Mouse (Mus musculus) kidney, postnatal 14 days (tissue): Measurements from ENCODE around the gene Chchd2.

Experiments used
- DNase-seq: peaks from one replicate; pipeline ENCODE4 v3.0.0; 2022; ENCODE audit warnings: mixed read lengths

Gene Chchd2

DNA sequence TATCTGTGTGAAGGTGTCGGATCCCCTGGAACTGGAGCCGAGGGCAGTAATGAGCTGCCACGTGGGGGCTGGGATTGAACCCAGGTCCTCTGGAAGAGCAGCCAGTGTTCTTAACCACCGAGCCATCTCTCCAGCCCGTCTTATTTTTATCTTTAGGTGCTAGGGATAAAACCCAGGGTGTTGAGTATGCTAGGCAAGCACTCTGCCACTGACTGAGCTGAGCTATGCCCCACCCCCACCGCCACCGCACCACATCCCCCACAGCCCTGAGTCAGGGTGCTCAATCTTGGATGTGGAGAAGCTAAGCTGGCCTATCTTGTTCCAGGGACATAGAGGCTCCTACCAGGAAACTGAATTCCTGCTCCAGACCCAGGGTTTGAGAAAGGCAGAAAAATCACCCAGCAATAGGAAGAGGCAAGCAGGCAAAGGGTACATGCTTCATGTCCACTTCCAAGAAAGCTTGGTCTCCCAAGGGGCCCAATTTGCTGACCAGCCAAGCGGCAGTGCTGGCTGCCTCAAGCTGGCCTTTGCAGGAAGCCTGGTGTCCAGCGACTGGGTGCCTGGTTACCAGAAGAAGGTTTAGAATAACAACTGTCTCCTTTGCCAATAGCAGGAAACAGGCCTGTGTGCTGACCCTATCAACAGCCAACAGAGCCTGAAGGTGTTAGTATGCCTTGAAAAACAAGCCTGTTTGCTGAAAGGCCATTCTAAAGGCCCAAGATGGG, 9.4 kb downstream of the Chchd2 start:
- peak; percentile 21 for DNase-seq

GRCm38 (mm10) chr5:129875098-129875497, 12.2 kb downstream of the Chchd2 start:
- no peak for DNase-seq

- DNase-seq: no peak
These were observed 13.3 kb downstream of the Chchd2 start for GRCm38 (mm10) chr5:129873942-129874341.

GRCm38 (mm10) chr5:129871238-129871637, 16.0 kb downstream of the Chchd2 start:
- DNase-seq: no peak

DNA sequence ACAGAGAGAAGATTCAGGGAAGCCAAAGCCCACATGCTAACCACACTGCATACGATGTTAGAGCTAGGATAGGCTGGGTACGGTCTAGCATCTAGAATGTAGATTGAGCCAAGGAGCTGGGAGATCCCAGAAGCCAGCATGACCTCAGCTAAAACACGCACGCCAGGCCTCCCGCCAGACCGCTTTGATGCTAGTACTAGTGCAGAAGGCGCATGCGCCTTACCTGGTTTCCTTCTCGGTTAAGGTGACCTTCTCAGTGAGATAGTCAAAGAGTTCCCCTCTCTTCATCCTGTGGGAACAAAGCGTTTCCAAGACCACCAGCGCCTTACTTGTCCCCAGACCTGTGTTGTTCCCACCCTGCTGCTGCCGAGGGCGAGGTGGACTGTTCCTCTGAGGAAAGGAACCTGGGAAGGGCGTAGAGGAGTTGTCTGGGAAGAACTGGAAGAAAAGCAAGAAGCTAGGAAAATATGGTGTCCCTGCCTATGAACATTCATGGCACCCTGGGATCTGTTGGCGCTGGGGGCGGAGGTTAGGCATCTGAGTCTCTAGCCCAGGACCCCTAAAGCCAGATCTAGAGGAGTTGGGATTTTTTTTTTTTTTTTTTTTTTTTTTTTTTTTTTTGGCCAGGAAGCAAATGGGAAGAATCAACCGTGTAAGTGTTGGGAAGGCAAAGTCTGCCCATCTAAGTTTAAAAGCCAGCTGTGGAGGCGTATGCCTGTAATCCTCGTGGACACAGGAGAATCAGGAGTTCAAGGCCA, 17.9 kb downstream of the Chchd2 start:
- DNase-seq: no peak

DNA sequence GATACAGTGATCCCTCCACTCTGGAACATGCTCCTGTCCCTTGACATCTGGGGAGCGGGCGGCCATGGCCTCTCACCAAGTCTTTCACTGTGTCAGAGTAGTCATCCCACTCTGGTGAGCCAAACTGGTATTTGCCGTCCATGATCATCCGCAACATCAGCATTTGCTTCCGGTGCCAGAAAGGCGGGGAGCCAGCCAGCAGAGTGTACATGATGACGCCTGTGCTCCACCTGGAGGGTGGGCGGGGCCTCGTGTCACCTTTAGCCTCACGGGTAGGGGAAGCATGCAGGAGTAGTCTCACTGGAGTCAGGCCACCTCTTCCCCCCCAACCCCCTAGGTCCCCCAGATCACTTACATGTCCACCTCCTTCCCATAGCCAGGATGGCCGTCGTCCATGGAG, 21.4 kb downstream of the Chchd2 start:
- no peak for DNase-seq

DNA sequence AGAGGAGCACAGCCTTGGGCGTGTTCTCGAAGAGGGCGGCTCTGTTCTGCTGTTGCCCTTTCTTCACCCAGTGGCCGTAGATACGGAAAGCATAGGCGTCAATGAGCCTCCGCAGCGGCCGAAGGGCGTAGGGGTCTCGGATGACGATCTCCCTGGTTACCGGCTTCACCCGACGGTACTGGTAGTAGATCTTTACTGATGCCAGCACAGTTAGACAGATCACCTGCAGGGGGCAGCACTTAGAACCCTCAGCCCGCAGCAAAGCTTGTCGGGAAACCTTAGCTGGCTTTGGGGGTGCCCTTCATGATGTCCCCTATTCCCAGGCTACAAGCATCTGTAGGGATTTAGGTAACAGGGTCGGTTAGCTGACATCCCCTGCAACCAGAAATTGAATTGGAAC, 22.8 kb downstream of the Chchd2 start:
- peak; percentile 48 for DNase-seq

GRCm38 (mm10) chr5:129862325-129862724, 24.9 kb downstream of the Chchd2 start:
- DNase-seq: no peak

DNA sequence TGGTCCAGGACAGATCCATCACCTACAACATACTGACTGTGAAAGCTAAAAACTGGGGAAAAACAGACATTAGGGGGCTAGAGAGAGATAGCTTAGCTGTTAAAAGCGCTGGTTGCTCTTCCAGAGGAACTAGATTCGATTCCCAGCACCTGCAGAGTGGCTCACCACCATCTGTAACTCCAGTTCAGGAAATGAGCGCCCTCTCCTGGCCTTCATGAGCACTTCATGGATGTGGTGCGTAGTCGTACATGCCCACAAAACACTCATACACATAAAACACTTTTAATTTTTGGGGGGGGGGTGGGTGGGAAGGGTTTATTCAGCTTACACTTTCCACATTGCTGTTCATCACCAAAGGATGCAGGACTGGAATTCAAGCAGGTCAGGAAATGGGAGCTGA, 30.9 kb downstream of the Chchd2 start:
- DNase-seq: no peak

DNA sequence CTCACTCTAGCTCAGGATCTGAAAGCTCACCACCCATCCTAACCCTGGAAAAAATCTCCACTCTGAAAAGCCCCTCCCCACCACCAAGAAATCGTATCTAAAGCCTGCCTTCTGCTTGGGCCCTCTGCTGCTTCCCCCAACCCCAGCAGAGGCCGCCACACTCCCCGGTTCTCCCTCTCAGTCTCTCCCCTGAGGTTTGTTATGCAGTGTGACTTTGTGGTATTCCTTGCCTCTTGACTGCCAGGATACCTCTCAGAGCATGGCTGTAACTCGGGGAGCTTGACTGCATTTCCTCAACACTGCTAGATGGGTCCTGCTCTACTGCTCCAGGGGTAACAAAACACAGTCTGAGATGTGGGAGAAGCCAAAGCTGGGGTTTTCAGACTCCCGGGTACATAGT, 32.1 kb downstream of the Chchd2 start:
- no peak for DNase-seq

- DNase-seq: no peak
These were observed 39.8 kb downstream of the Chchd2 start for GRCm38 (mm10) chr5:129847558-129847820.

DNA sequence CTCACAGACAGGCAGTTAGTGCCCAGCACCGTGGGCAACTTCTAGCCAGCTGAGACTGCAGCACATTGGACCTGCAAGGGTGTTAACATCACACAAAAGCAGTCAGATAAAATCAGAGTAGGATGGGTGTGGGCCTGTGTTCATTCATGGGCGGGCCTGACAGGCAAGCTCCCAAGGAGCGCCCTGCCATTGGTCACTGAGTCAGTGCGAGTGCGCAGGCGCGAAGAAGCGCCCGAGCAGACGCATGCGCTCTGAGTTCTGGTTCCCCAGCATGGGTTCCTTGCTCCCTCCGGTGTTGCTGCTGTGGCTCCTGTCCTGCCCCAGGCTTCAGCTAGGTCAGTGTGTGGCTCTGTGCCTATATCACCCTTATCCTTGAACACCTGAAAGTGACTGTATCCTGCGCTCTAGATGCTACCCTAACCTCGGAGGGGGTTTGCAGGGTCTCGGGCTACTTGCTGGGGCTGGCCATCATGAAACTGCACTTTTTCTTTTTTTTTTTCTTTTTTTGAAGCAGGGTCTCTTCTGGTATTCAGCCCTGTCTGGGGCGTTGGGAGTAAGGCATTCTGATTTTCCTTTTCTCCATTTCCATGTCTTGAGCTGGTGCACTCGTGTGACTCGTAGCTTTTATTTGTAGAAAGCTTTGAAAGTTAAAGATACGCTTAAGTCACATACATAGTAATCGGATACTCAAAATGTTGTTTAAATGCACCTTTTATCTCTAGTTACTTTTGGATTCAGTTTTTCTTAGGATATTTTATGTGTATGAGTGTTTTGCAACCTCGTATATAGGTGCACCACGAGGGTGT, 40.3 kb downstream of the Chchd2 start, which contains the start of gene Sumf2:
TSS of gene Sumf2 (plus strand) at position 235 of the 806 bp plus-strand sequence.
- peak; percentile 98 for DNase-seq

DNA sequence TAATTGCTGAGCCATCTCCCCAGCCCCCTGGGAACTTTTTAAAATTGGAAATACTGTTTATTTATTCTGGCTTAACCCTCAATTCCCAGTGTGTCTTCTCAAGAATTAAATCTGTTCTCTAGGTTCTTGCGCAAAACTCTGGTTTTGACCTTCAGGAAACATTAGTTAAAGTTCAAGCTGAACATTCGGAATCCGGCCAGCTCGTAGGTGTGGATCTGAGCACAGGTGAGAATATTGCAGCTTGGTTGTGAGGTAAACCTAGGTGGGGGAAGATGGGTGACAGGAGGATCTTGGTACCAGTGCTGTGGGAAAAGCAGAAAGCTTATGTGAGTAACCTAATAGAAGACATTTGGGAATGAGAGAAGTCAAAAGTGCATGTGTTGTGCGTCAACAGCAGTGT, 42.4 kb downstream of the Chchd2 start:
- DNase-seq: no peak
